Mouse (Mus musculus): ENCODE measurements at regions not wholly inside any gene's neighbourhood (a gene's known extent, or its start where the extent isn't known, plus 50 kb on each side); places are given as distances from the start of the nearest gene placed in this dataset.

- WGBS, result 71% methylated on average over 5 of the region's 5 CpGs
- ATAC-seq (replicated peaks), result no peak
- Histone ChIP-seq H3K36me3 (no peaks in the 10 kb centered on the region), H3K4me3 (no peak overlapping the region), H3K4me2 (replicated peaks) (no peak overlapping the region), H3K9me3 (no peaks in the 10 kb centered on the region), H3K9ac (replicated peaks) (no peak overlapping the region), H3K4me1 (no peaks in the 10 kb centered on the region), H3K27ac (replicated peaks) (no peak overlapping the region), H3K27me3 (no peaks in the 10 kb centered on the region)
Observed at GRCm38 (mm10) chr4:100700418-100700817, 76.1 kb upstream of the Cachd1 start.

- H3K4me3 ChIP-seq, result no peak overlapping the region
- H3K27me3 ChIP-seq, result no peaks in the 10 kb centered on the region
- H3K9ac ChIP-seq (replicated peaks), result no peak overlapping the region
- H3K9me3 ChIP-seq, result no peaks in the 10 kb centered on the region
- no peak overlapping the region for H3K4me2 ChIP-seq (replicated peaks)
- no peak overlapping the region for H3K27ac ChIP-seq (replicated peaks)
- WGBS, result 15% methylated on average over 6 of the region's 6 CpGs
- H3K4me1 ChIP-seq, result peaks cover 15% of the 10 kb centered on the region
- no peaks in the 10 kb centered on the region for H3K36me3 ChIP-seq
- peak; percentile 53 for ATAC-seq (replicated peaks)
Observed at GRCm38 (mm10) chr4:100705960-100706359, 70.5 kb upstream of the Cachd1 start.

GRCm38 (mm10) chr4:100707125-100707524 is 69.3 kb upstream of the Cachd1 start:
- ATAC-seq (replicated peaks), result no peak
- Histone ChIP-seq H3K27ac (replicated peaks) (no peak overlapping the region), H3K4me1 (peaks cover 15% of the 10 kb centered on the region), H3K36me3 (no peaks in the 10 kb centered on the region), H3K9me3 (no peaks in the 10 kb centered on the region), H3K4me2 (replicated peaks) (peak overlapping the region; percentile 22), H3K4me3 (no peak overlapping the region), H3K9ac (replicated peaks) (no peak overlapping the region), H3K27me3 (no peaks in the 10 kb centered on the region)
- WGBS, result 25% methylated on average over 6 of the region's 6 CpGs

GRCm38 (mm10) chr4:100708247-100708646 is 68.2 kb upstream of the Cachd1 start:
- H3K4me1 ChIP-seq, result peaks cover 15% of the 10 kb centered on the region
- no peak overlapping the region for H3K4me3 ChIP-seq
- 92% methylated on average over 5 of the region's 5 CpGs for WGBS
- ATAC-seq (replicated peaks), result no peak
- H3K36me3 ChIP-seq, result no peaks in the 10 kb centered on the region
- H3K9me3 ChIP-seq, result no peaks in the 10 kb centered on the region
- H3K4me2 ChIP-seq (replicated peaks), result no peak overlapping the region
- no peak overlapping the region for H3K27ac ChIP-seq (replicated peaks)
- no peak overlapping the region for H3K9ac ChIP-seq (replicated peaks)
- no peaks in the 10 kb centered on the region for H3K27me3 ChIP-seq

- Histone ChIP-seq H3K36me3 (no peaks in the 10 kb centered on the region), H3K4me3 (no peak overlapping the region), H3K27me3 (no peaks in the 10 kb centered on the region), H3K4me2 (replicated peaks) (no peak overlapping the region), H3K4me1 (no peaks in the 10 kb centered on the region), H3K27ac (replicated peaks) (no peak overlapping the region), H3K9me3 (no peaks in the 10 kb centered on the region), H3K9ac (replicated peaks) (no peak overlapping the region)
- no peak for ATAC-seq (replicated peaks)
Observed at GRCm38 (mm10) chr4:100714240-100714639, 62.2 kb upstream of the Cachd1 start.

GRCm38 (mm10) chr4:100717601-100718000 is 58.9 kb upstream of the Cachd1 start:
- Histone ChIP-seq H3K4me3 (no peak overlapping the region), H3K27me3 (no peaks in the 10 kb centered on the region), H3K9me3 (no peaks in the 10 kb centered on the region), H3K36me3 (no peaks in the 10 kb centered on the region), H3K4me2 (replicated peaks) (no peak overlapping the region), H3K4me1 (no peaks in the 10 kb centered on the region), H3K27ac (replicated peaks) (no peak overlapping the region), H3K9ac (replicated peaks) (no peak overlapping the region)
- no peak for ATAC-seq (replicated peaks)
- 84% methylated on average over 9 of the region's 9 CpGs for WGBS

- Histone ChIP-seq H3K4me3 (no peak overlapping the region), H3K27me3 (no peaks in the 10 kb centered on the region), H3K4me2 (replicated peaks) (no peak overlapping the region), H3K4me1 (no peaks in the 10 kb centered on the region), H3K9me3 (no peaks in the 10 kb centered on the region), H3K27ac (replicated peaks) (no peak overlapping the region), H3K9ac (replicated peaks) (no peak overlapping the region), H3K36me3 (no peaks in the 10 kb centered on the region)
- 24% methylated on average over 9 of the region's 9 CpGs for WGBS
- no peak for ATAC-seq (replicated peaks)
Observed at GRCm38 (mm10) chr4:100722532-100722931, 53.9 kb upstream of the Cachd1 start.

- no peak overlapping the region for H3K9ac ChIP-seq (replicated peaks)
- H3K27me3 ChIP-seq, result no peaks in the 10 kb centered on the region
- H3K4me2 ChIP-seq (replicated peaks), result no peak overlapping the region
- no peaks in the 10 kb centered on the region for H3K9me3 ChIP-seq
- H3K4me1 ChIP-seq, result no peaks in the 10 kb centered on the region
- H3K36me3 ChIP-seq, result no peaks in the 10 kb centered on the region
- no peak for ATAC-seq (replicated peaks)
- H3K4me3 ChIP-seq, result no peak overlapping the region
- WGBS, result 23% methylated on average over 5 of the region's 5 CpGs
- no peak overlapping the region for H3K27ac ChIP-seq (replicated peaks)
Observed at GRCm38 (mm10) chr4:100723053-100723452, 53.4 kb upstream of the Cachd1 start.

- no peaks in the 10 kb centered on the region for H3K36me3 ChIP-seq
- no peaks in the 10 kb centered on the region for H3K4me1 ChIP-seq
- H3K4me2 ChIP-seq (replicated peaks), result no peak overlapping the region
- no peaks in the 10 kb centered on the region for H3K9me3 ChIP-seq
- no peak overlapping the region for H3K9ac ChIP-seq (replicated peaks)
- 87% methylated on average over 7 of the region's 7 CpGs for WGBS
- no peak overlapping the region for H3K27ac ChIP-seq (replicated peaks)
- no peaks in the 10 kb centered on the region for H3K27me3 ChIP-seq
- ATAC-seq (replicated peaks), result no peak
- no peak overlapping the region for H3K4me3 ChIP-seq
Observed at GRCm38 (mm10) chr4:100725811-100726210, 50.7 kb upstream of the Cachd1 start.

- Histone ChIP-seq H3K9ac (replicated peaks) (no peak overlapping the region), H3K27me3 (no peaks in the 10 kb centered on the region), H3K4me3 (no peak overlapping the region), H3K4me1 (no peaks in the 10 kb centered on the region), H3K27ac (replicated peaks) (no peak overlapping the region), H3K4me2 (replicated peaks) (no peak overlapping the region), H3K9me3 (no peaks in the 10 kb centered on the region), H3K36me3 (no peaks in the 10 kb centered on the region)
- 31% methylated on average over 6 of the region's 6 CpGs for WGBS
- ATAC-seq (replicated peaks), result no peak
Observed at GRCm38 (mm10) chr4:100726496-100726895, 50.0 kb upstream of the Cachd1 start.
